Mouse (Mus musculus) cerebellum, adult 2 months (tissue): Measurements from ENCODE around the gene Lrrc19.

ENCODE experiments used
- CTCF ChIP-seq: fragments of 200-500 bp; IDR thresholded peaks from 2 replicates; pipeline ENCODE4 v1.5.1; 2011; ENCODE audit warnings: low read depth, mild to moderate bottlenecking, control low read depth, low read length, moderate library complexity, borderline replicate concordance; ENCODE audit not compliant: insufficient read depth
- POLR2A ChIP-seq: fragments of 200-500 bp; IDR thresholded peaks from 2 replicates; pipeline ENCODE4 v1.6.1; 2011; ENCODE audit warnings: low read length, control low read depth, borderline replicate concordance; ENCODE audit not compliant: insufficient read depth

DNA sequence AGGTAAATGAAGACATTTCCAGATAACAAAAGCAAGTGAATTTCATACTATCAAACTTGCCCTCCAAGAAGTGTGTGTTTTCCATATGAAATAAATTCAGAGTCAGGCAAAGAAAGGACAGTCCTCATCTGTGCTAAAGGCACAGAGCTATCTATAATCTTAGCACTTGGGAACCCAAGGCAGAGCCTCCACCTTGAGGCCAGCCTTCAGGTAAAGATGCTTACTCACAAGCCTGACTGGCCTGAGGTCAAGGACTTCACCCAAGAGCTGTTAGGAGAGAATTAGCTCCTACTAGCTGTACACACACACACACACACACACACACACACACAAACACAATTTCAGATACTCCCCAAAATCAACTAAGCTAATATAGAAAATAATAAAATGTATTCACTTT is 57.2 kb downstream of the Lrrc19 start:
- TF ChIP-seq POLR2A (no peak), CTCF (no peak)
